Mouse (Mus musculus) testis, postnatal 14 days (tissue): ENCODE results near the gene Tnfrsf13b.
A peak's percentile ranks its signal among the peaks of the same experiment; 100 is the strongest.
"Not testable (repeated sequence)": the region's sequence is repeated elsewhere in the genome, so short reads cannot be mapped to it uniquely, and the experiment has no call there.

Experiments used
- DNase-seq: peaks from one replicate; pipeline ENCODE4 v3.0.0; 2021; ENCODE audit warnings: low spot score

Gene Tnfrsf13b

GRCm38 (mm10) chr11:61127421-61128055 is 983 bp downstream of the Tnfrsf13b start:
- no peak for DNase-seq

DNA sequence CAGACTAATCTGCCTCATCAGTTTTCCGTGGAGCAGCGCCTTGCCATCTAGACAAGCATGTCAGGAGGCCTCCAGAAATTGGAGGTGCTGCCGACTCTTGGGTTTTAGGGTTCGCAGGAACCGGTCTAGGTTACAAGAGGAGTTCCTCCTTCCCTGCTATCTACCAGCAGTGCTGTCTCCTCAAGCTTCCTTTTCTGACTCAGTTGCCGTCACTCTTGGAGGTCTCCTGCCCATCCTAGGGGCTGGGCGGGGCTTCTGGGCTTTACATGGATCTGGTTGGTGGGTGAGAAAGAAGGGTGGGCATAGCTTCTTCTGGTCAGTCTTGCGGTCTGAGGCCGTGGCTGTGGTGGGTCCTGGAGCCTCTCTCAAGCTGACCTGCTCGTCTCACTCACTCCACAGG is 2.8 kb downstream of the Tnfrsf13b start:
- peak; percentile 56 for DNase-seq

- not testable (repeated sequence) for DNase-seq
Observed at GRCm38 (mm10) chr11:61130646-61131045, 4.1 kb downstream of the Tnfrsf13b start.

- no peak for DNase-seq
Observed at GRCm38 (mm10) chr11:61132943-61133342, 6.4 kb downstream of the Tnfrsf13b start.

GRCm38 (mm10) chr11:61141693-61142092 is 15.1 kb downstream of the Tnfrsf13b start:
- no peak for DNase-seq

DNA sequence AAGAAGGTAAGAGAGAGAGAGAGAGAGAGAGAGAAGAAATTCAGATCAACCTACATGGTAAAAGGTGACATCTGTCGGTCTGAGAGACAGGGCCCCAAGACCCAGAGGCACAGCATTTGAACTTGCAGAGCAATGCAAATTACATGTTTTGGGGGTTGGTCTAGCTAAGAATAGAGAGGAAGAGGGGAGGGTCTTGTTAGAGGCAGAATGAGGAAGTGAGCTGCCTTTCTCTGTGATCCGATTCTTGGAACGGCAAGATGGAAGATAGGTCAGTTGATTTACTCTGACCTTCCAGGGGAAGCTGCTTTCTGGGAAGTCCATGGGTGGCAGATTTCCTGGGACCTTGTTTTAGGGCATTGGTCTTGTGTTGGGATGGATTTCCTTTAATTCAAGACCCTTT is 15.7 kb downstream of the Tnfrsf13b start:
- no peak for DNase-seq

GRCm38 (mm10) chr11:61142941-61143530 is 16.5 kb downstream of the Tnfrsf13b start:
- no peak for DNase-seq

DNA sequence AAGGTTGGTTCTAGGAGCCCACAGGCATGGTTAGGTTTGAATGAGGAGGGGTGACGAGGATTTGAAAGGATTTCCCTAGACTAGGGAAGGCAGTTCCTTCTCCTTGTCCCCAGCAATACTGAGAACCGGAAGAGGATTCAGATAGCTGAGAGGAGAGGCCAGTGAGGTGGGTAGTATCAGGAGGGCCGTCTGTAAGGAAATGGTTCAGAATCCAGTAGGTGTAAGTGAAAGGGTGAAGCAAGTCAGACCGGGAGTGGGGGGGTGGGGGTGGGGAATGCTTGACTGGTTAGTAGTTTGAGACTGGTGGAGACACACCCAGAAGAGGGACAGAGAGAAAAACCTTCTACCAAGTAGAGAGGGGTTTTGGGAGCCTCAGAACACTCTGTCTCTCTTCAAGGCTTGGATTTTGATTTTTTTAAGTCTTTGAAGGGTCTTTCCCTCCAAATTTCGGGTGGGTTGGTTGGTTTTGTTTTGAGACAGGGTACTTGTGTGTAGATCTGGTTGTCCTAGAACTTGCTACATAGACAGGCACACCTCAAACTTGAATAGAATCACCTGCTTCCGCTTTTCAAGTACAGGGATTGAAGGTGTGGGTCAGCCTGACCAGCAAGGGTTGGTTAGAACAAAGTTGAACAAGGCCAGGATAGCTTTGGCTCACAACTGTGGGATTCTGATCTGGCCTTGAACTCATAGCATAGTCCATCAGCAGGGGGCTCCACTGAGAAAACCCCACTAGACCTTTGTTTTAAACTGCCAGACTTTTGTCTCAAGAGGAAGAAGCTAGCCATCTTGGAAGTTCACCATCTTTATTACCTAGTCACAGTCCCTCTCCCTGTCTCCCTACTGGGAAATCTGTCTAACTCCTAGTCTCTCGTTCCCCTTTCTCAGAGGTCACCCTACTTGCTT is 17.3 kb downstream of the Tnfrsf13b start:
- no peak for DNase-seq

DNA sequence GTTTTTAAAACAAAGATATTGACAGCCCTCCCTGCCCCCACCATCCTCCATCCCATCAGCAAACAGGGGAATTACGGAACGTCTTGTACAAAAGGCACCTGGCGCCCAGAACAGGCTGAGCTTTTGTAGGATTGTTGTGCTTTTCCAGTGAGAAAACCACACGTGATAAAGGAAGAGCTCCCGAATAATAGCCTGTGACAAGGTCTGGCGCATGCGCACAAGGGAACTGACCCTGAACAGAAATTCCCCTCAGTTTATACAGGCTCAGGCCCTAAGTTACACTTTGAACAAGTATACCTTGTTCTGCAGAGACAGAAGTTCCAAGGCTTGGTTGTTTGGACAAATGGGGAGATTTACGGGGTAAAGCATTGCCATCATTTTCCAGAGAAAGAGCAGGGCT is 19.0 kb downstream of the Tnfrsf13b start:
- no peak for DNase-seq

DNA sequence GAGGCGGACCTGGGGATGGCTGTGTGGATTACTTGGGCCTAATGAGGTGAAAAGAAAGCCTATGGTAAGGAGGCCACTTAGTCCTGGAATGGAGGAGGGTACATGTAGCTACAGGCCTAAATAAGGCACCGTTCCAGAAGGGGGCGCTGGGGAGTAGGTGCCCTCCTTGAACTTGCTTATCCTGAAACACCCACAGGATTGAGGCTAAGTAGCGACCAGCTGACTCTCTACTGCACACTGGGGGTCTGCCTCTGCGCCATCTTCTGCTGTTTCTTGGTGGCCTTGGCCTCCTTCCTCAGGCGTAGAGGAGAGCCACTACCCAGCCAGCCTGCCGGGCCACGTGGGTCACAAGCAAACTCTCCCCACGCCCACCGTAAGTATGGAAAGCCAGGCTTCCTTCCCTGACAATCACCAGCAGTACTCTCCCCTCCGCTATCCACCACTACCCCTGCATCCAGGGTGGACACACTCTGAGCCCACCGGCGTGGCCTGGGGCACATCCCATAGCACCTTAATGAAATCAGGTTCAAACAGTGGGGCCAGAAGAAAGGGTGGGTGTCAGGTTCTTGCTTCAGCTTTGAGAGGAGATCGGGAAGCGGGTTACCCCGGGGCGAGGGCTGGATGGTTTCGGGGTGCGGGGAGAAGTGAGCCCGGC is 20.2 kb downstream of the Tnfrsf13b start:
- DNase-seq, result peak; percentile 41

DNA sequence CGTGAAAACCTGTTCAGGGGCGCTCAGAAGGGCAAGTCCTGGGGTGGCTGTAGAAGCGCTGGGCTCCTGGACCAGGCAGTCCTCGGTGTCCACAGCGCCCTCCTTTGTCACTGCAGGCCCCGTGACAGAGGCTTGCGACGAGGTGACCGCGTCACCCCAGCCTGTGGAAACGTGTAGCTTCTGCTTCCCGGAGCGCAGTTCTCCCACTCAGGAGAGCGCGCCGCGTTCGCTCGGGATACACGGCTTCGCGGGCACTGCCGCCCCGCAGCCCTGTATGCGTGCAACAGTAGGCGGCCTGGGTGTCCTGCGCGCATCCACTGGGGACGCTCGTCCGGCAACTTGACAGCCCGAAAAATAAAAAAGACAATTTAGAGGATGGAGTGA is 20.7 kb downstream of the Tnfrsf13b start:
- DNase-seq, result no peak

GRCm38 (mm10) chr11:61150233-61151001 is 23.9 kb downstream of the Tnfrsf13b start:
- no peak for DNase-seq

DNA sequence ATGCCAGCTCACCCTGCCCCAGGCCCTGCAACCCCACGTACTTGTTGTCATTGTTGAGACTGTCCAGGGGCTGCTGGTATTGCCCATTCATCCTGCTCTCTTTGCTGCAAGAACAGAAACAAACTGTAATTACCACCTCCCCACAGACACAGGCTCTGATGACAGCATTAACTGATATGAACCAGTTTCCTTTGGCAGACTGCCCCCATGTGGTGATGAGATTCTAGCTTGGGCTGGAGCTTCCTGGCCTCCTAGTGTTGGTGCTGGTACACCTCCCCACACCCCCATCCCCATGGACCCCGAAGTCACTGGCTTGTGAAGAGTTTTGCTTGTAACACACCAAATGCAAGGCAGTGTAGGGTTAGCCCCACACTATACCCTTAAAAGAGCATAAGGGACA is 29.2 kb downstream of the Tnfrsf13b start:
- no peak for DNase-seq

DNA sequence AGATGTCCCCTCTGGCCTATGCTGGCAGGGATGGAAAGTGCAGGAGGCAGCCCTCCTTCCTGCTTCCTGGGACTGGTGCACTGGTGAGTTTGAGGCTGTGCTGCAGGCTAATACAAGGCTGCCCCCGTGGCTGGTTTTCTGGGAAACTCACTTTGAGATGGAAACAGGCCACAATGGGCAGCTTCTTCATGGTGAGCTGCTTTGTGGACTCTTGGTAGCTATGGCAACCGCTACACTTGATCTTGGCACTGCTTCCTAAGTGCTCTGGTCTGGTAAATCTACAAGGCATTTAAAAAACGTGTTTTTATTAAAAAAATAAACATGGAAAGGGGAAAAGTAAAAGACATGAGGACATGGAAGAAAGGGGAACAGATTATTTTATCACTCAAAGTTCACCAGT is 31.6 kb downstream of the Tnfrsf13b start:
- no peak for DNase-seq

- no peak for DNase-seq
Observed at GRCm38 (mm10) chr11:61159796-61160732, 33.5 kb downstream of the Tnfrsf13b start.

DNA sequence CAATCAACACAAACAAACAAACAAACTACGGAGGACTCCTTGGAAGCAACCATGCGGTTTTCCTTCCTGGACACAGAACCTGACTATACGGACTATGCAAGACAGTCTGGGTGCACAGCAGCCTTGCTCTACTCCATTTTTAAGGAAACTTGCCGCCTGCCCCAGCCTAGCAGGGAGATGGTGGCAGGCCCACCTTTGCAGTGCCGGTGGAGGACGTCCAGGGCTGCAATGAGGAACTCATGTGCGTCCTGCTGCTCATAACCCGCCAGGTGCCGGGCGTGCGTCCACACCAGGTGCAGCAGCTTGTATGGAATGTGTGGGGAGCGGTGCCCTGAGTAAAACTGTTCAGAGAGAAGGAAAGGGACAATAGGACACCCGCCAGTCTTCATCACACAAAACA is 34.6 kb downstream of the Tnfrsf13b start:
- DNase-seq, result no peak

DNA sequence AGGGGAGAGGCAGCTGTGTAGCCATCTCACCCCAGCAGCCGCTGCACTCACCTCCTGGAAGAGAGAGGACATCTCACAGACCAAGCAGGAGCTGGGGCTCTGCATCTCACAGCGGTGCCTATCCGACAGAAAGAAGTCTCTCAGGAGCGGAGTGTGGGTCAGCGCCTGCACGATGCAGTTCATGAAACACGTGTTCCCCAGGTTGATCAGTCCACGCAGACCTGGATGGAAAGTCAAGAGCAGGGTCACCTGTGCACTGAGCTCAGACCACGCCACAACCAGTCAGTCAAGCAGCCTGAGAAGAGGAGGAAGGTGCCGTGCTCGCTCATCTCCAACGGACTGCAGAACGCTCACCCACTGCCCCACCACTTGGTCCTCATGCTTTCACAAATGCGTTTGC is 36.2 kb downstream of the Tnfrsf13b start:
- no peak for DNase-seq

DNA sequence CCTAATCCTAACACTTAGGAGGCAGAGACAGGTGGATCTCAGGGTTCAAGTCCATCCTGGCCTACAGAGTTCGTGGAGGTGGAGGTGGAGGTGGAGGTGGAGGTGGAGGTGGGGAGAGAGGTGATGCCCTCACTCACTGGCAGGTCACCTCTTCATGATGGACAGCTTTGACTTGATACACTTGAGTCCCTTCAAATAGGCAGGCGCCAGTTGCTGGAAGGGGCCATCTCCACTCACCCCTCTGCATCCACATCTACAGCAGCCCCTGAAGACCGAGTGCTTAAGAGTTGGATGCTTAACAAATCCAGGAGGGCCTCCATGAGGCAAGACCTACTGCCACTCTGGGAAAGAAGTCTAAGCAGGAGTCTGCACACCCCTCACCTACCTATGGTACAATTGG is 36.8 kb downstream of the Tnfrsf13b start:
- no peak for DNase-seq

- no peak for DNase-seq
Observed at GRCm38 (mm10) chr11:61164366-61164765, 37.8 kb downstream of the Tnfrsf13b start.

- no peak for DNase-seq
Observed at GRCm38 (mm10) chr11:61164881-61165280, 38.3 kb downstream of the Tnfrsf13b start.

DNA sequence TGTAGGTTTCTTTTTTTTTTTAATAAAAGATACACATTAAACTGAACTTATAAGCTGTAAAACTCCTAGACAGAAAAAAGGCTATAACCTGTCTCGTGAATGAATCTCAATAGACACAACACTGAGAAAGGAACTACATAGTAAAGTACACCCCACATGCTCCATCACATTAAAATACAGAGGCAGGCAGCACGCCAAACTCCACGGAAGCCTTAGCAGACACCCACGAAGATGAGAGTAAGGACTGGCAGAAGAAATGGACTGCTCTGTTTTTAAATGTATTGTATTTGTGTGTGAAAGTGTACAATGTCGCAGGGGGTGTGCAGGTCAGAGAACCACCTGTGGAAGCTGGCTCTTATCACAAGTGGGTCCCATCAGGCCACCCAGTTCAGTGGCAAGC is 43.6 kb downstream of the Tnfrsf13b start:
- DNase-seq, result no peak
